Mouse (Mus musculus): ENCODE results near the gene Rnf38. TPM values are rescaled to one million over a fixed set of nuclear protein-coding genes. Genes with fewer than 3 reads are reported as not detected.

Rnf38 gene
- polyA plus RNA-seq, 1 experiment from 2014 or later, result 33.2 TPM

DNA sequence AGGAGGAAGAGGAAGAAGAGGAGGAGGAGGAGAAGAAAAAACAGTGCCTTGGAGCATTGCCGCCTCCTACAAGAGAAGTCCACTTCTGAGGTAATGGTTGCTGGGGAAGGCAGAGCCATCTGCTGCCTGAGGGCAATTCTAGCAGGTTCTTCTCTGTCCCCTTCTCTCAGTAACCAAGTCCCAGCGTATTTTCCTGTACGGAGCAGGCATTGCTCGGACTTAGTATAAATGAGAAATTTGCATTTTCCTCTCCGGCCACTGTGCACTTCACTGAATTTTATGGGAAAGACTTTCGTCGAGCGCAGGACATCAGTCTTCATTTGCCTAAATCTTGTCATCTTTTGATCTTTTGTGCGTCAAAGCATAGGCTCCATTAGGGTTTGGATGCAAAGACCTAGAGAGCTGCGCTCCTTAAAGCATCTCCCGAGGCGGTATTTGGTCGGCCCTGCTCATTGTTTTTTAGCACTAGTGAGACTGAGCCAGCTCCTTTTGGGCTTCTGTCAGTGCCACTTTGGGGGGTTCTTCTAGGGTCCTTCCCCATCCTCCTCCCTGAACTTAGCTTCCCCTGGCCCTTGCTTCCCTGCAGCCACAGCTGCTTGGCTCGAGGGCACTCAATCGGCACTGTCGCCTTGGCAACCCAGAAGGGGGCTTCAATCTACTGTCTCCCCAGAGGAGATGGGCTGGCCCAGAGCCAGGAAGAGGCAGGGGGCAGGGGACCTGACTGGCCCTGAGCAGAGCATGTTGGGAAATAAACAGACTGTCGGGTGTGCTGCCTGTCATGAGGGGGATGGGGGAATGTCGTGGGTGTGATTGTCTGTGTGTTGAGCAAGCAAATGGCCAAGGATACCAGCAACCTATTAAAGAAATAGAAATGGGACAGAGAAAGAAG lies 13.7 kb upstream of the Rnf38 start:
- H3K27ac ChIP-seq (ENCODE audit: low read depth), result no peak overlapping the region
- no peak overlapping the region for H3K9ac ChIP-seq
- no peak for TF ChIP-seq CTCF (IDR thresholded peaks at IDR 0.05; ENCODE audit: low read depth)
- H3K27me3 ChIP-seq (ENCODE audit: insufficient read depth, low read length), result no peaks in the 10 kb centered on the region
- H3K4me1 ChIP-seq (ENCODE audit: insufficient read depth), result peaks cover 9% of the 10 kb centered on the region; the same call in 1 of the 2 replicates
- no peaks in the 10 kb centered on the region for H3K36me3 ChIP-seq (ENCODE audit: insufficient read depth)
- H3K9me3 ChIP-seq (ENCODE audit: low read depth, low read length), result no peaks in the 10 kb centered on the region
- no peak overlapping the region for H3K4me3 ChIP-seq (ENCODE audit: low read depth, low read length)
- peak; percentile 75 for DNase-seq
- WGBS, result 12% methylated on average over 18 of the region's 18 CpGs
- peak; percentile 74 for ATAC-seq (ENCODE audit: insufficient read depth)
- peak overlapping the region; percentile 29 for H3K4me2 ChIP-seq

DNA sequence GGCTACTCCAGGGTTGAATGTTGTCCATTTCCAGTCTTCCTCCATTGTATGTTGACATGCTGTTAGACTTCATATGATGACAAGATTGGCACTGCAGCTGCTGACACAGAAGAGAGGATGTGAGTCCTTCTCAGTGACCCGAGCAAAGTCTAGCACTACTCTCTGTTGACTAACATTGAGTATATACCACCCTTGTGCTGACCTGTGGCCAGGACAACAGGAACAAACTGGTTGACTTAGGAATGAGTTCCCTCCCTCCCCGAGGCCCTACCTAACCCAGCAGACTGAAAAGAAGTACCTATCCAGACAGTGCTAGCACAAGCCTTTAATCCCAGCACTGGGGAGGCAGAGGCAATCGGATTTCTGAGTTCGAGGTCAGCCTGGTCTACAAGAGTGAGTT lies 12.7 kb upstream of the Rnf38 start:
- WGBS, result 81% methylated on average over 4 of the region's 4 CpGs
- no peak for ATAC-seq (ENCODE audit: insufficient read depth)
- H3K4me1 ChIP-seq (ENCODE audit: insufficient read depth), result peaks cover 9% of the 10 kb centered on the region; the same call in 1 of the 2 replicates

DNA sequence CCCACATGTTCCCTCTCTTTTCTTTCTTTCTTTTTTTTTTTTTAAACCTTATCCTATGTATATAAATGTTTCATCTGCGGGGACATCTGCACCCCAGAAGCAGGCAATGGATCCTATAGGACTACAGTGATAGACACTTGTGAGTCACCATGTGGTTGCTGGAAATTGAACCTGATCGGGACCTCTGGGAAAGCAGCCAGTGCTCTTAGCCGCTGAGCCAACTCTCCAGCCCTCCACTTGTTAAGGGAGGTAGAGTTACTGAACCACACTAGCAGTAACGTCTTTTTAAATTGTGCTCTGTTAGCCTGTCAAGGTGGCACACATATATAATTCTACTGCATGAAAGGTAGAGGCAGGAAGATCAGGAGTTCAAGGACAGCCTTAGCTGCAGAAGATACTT lies 8.0 kb upstream of the Rnf38 start:
- no peak for ATAC-seq (ENCODE audit: insufficient read depth)
- DNase-seq, result no peak
- WGBS, result 64% methylated on average over 4 of the region's 4 CpGs
- no peak overlapping the region for H3K4me3 ChIP-seq (ENCODE audit: low read depth, low read length)
- no peak overlapping the region for H3K4me2 ChIP-seq
- TF ChIP-seq CTCF (IDR thresholded peaks at IDR 0.05; ENCODE audit: low read depth), result no peak
- no peaks in the 10 kb centered on the region for H3K27me3 ChIP-seq (ENCODE audit: insufficient read depth, low read length)
- H3K4me1 ChIP-seq (ENCODE audit: insufficient read depth), result no peaks in the 10 kb centered on the region
- no peak overlapping the region for H3K9ac ChIP-seq
- no peak overlapping the region for H3K27ac ChIP-seq (ENCODE audit: low read depth)
- no peaks in the 10 kb centered on the region for H3K9me3 ChIP-seq (ENCODE audit: low read depth, low read length)
- no peaks in the 10 kb centered on the region for H3K36me3 ChIP-seq (ENCODE audit: insufficient read depth)

More for the DNA sequence above, 12.7 kb upstream of the Rnf38 start:
- no peak for TF ChIP-seq CTCF (IDR thresholded peaks at IDR 0.05; ENCODE audit: low read depth)
- DNase-seq, result no peak
- Histone ChIP-seq H3K9me3 (ENCODE audit: low read depth, low read length) (no peaks in the 10 kb centered on the region), H3K27me3 (ENCODE audit: insufficient read depth, low read length) (no peaks in the 10 kb centered on the region), H3K36me3 (ENCODE audit: insufficient read depth) (no peaks in the 10 kb centered on the region), H3K9ac (no peak overlapping the region), H3K4me2 (no peak overlapping the region), H3K27ac (ENCODE audit: low read depth) (no peak overlapping the region), H3K4me3 (ENCODE audit: low read depth, low read length) (no peak overlapping the region)

DNA sequence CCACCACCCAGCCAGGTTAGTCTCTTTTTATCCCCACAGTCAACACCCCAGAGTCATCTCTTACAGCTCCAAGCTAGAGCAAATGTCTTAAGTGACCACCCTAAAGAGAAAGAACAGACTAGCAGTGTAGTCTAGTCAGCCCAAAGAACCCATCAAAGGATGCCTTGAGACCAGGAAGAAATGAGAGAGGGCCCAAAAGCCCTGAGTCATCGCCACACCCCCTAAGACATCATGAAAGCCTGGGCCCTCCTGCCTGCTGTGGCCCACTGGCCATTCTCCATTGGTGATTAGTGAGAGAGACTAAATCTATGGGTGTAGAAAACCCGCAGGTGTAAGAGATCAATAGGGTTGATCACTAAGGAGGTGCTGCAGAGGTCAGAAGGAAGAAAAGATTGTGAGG lies 2.4 kb upstream of the Rnf38 start:
- H3K4me3 ChIP-seq (ENCODE audit: low read depth, low read length), result no peak overlapping the region
- H3K27me3 ChIP-seq (ENCODE audit: insufficient read depth, low read length), result no peaks in the 10 kb centered on the region
- 68% methylated on average over 2 of the region's 2 CpGs for WGBS

DNA sequence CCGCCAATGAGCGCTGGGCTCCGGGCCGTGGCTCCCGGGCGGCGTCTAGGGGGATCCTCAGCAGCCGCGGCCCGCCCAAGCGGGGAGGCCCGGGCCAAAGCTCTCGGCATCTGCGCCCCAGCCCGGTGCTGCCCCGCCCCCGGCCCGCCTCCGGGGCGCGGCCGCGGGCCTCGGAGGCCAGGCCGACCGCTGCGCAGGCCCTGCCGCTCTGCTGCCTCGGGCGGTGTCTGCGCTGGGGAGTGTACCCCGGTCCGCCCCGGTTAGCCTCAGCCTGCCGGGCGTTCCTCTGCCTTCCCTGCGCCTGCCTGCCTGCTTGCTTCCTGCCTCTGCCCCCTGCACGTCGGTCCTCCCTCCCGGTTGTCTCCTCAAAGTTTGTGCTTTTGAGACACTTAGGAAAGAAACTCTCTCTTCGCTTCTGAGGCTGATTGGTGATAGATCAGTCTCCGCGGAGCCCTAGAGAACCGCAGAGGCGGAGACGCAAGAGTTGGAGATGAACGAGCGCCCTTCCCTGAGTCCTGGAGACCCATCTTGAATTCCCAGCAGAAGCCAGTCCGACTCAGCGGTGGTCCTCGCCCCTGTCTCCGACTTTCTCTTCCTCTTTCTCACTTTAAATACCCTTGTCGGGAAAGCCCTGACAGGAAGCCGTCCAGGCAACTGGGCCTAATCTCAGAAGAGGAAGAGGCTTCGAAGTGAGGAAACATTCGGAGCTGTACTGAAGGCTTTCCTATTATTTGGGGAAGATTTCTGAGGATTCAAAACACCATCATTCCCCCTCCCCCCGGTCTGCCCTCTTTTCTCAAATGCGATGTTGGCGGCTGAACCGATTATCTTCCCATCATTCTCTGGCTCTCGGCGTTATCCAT lies 646 bp upstream of the Rnf38 start:
- TF ChIP-seq CTCF (IDR thresholded peaks at IDR 0.05; ENCODE audit: low read depth), result no peak
- no peaks in the 10 kb centered on the region for H3K36me3 ChIP-seq (ENCODE audit: insufficient read depth)
- no peaks in the 10 kb centered on the region for H3K9me3 ChIP-seq (ENCODE audit: low read depth, low read length)
- peak overlapping the region; percentile 94 for H3K27ac ChIP-seq (ENCODE audit: low read depth)
- ATAC-seq (ENCODE audit: insufficient read depth) (peak; percentile 99), DNase-seq (peak; percentile 95)
- peak overlapping the region; percentile 70 for H3K9ac ChIP-seq
- H3K27me3 ChIP-seq (ENCODE audit: insufficient read depth, low read length), result no peaks in the 10 kb centered on the region
- under 1% methylated on average over 50 of the region's 62 CpGs for WGBS
- H3K4me3 ChIP-seq (ENCODE audit: low read depth, low read length), result peak overlapping the region; percentile 74
- H3K4me2 ChIP-seq, result peak overlapping the region; percentile 79
- peaks cover 11% of the 10 kb centered on the region; the same call in 1 of the 2 replicates for H3K4me1 ChIP-seq (ENCODE audit: insufficient read depth)

More for the DNA sequence above, 2.4 kb upstream of the Rnf38 start:
- no peak for TF ChIP-seq CTCF (IDR thresholded peaks at IDR 0.05; ENCODE audit: low read depth)
- Histone ChIP-seq H3K4me2 (no peak overlapping the region), H3K4me1 (ENCODE audit: insufficient read depth) (peaks cover 11% of the 10 kb centered on the region; the same call in 1 of the 2 replicates), H3K36me3 (ENCODE audit: insufficient read depth) (no peaks in the 10 kb centered on the region), H3K9ac (no peak overlapping the region), H3K27ac (ENCODE audit: low read depth) (no peak overlapping the region), H3K9me3 (ENCODE audit: low read depth, low read length) (no peaks in the 10 kb centered on the region)
- DNase-seq, result no peak
- ATAC-seq (ENCODE audit: insufficient read depth), result no peak

DNA sequence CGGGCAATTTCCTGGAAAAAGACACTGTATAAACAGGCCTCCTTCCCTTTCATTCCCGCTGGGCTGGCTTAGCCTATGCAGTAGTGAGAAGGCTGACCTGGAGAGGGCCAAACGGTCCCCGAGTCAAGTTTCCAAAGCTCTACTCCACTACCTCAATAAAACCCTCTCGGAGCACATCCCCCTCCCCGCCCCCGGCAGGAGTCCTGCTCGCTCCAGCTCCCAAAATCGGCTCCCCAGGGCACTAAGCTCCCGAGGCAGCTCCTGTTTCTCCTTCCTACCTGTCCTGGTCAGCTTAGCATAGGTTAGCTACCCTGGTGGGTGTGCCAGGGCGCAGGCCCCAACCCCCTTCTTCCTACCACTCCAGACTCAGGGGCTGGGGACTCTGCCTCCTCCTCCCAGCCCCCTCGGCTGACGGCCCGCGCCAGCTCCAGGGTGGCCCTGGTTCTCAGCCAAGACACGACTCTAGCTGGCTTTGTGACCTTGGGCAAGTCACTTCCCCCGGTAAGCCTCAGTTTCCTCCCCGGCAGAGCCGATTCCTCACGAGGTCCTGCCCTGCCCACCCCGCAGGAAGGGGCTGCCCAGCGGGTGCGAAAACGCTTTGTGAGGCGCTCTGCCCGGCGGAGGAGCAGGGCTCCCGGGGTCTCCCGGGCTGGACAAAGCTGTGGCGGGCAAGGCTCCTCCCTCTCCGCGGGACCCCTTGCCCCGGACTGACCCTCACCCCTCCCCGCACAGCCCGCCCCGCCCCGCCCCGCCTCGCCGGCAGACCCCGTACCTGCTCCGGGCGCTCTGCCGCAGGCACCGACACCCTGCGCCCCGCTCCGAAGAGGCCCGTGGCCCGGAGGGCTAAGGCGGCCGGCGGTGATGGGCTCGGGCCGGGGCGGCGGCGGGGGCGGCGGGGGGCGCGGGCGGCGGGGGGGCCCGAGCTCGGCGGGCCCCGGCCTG lies 547 bp downstream of the Rnf38 start:
- H3K9ac ChIP-seq, result peak overlapping the region; percentile 84
- H3K4me1 ChIP-seq (ENCODE audit: insufficient read depth), result peaks cover 11% of the 10 kb centered on the region; the same call in 1 of the 2 replicates
- no peaks in the 10 kb centered on the region for H3K36me3 ChIP-seq (ENCODE audit: insufficient read depth)
- under 1% methylated on average over 48 of the region's 68 CpGs for WGBS
- H3K4me3 ChIP-seq (ENCODE audit: low read depth, low read length), result peak overlapping the region; percentile 74
- peak; percentile 30; the same call in 1 of the 2 replicates for TF ChIP-seq CTCF (IDR thresholded peaks at IDR 0.05; ENCODE audit: low read depth)
- H3K9me3 ChIP-seq (ENCODE audit: low read depth, low read length), result no peaks in the 10 kb centered on the region
- ATAC-seq (ENCODE audit: insufficient read depth) (peak; percentile 47), DNase-seq (peak; percentile 77)
- H3K27me3 ChIP-seq (ENCODE audit: insufficient read depth, low read length), result no peaks in the 10 kb centered on the region
- H3K27ac ChIP-seq (ENCODE audit: low read depth), result peak overlapping the region; percentile 94
- H3K4me2 ChIP-seq, result peak overlapping the region; percentile 79

Measured in lung, embryonic 14.5 days (tissue).